11 mouse cellular contexts compared by ENCODE assay signal in genomic region chr10:41293019-41293418, GRCm38 (mm10). TPM values are rescaled to one million over a fixed set of nuclear protein-coding genes. Genes with fewer than 3 reads are reported as not detected.
DNase-seq lines count a peak whose midpoint lies in the region; ATAC-seq lines count a peak whose summit lies in the region.
"Had no signal": no experiment of that assay in that cellular context is flagged by ENCODE, and none has a peak within 500 bp of the region (broad histone marks: within the 10 kb centered on the region; RNA-seq: fewer than 3 reads in every experiment).

No protein-coding gene starts in this region.

- WGBS in embryonic facial prominence, embryonic 11.5 days: 14% methylated on average over 7 of the region's 7 CpGs
- whole genome bisulfite sequencing in midbrain, embryonic 10.5 days: 45% methylated on average over 7 of the region's 7 CpGs

- H3K27me3 ChIP-seq in embryonic facial prominence, embryonic 11.5 days (ENCODE audit: control insufficient read depth, insufficient read depth, low read length): no peaks in the 10 kb centered on the region
- H3K27me3 ChIP-seq in midbrain, embryonic 10.5 days (ENCODE audit: low read depth, poor library complexity, severe bottlenecking): no peaks in the 10 kb centered on the region

- H3K9me3 ChIP-seq in embryonic facial prominence, embryonic 11.5 days (replicated peaks; ENCODE audit: control insufficient read depth, low read length): no peaks in the 10 kb centered on the region
- no peaks in the 10 kb centered on the region for H3K9me3 ChIP-seq in midbrain, embryonic 10.5 days (replicated peaks)

- H3K4me3 ChIP-seq in embryonic facial prominence, embryonic 11.5 days (ENCODE audit: low read depth, low read length): no peak overlapping the region
- H3K4me3 ChIP-seq in midbrain, embryonic 10.5 days: no peak overlapping the region

- peaks cover 2% of the 10 kb centered on the region for H3K4me1 ChIP-seq in embryonic facial prominence, embryonic 11.5 days (ENCODE audit: control insufficient read depth, insufficient read depth, low read length)
- peaks cover 25% of the 10 kb centered on the region for H3K4me1 ChIP-seq in midbrain, embryonic 10.5 days

- no peak overlapping the region for H3K27ac ChIP-seq in embryonic facial prominence, embryonic 11.5 days (replicated peaks; ENCODE audit: low read depth, low read length)
- H3K27ac ChIP-seq in midbrain, embryonic 10.5 days (replicated peaks): no peak overlapping the region
- H3K27ac ChIP-seq: macrophage had no signal

- no peak overlapping the region; the same call in 1 of the 2 replicates for H3K9ac ChIP-seq in embryonic facial prominence, embryonic 11.5 days (replicated peaks; ENCODE audit: low read length)

- no peak for ATAC-seq in embryonic facial prominence, embryonic 11.5 days (replicated peaks; ENCODE audit: insufficient number of reproducible peaks, low FRiP score, low TSS enrichment, low read depth)
- ATAC-seq in cerebellum, adult (ENCODE audit: insufficient number of reproducible peaks, low FRiP score, low TSS enrichment): no peak

- no peak overlapping the region; the same call in none of the 2 replicates for H3K4me2 ChIP-seq in embryonic facial prominence, embryonic 11.5 days (ENCODE audit: low read depth, low read length)

- no peaks in the 10 kb centered on the region for H3K36me3 ChIP-seq in embryonic facial prominence, embryonic 11.5 days (replicated peaks; ENCODE audit: control insufficient read depth, insufficient read depth, low read depth, low read length)
- H3K36me3 ChIP-seq in midbrain, embryonic 10.5 days: no peaks in the 10 kb centered on the region

- peak; percentile 12 for DNase-seq in gastrocnemius, adult 18-20 months (ENCODE audit: low spot score)
- no peak for DNase-seq in gastrocnemius, postnatal 25 days
- DNase-seq in embryonic facial prominence, embryonic 11.5 days (ENCODE audit: low spot score): peak; percentile 74
- DNase-seq in hindlimb bud, embryonic 11.5 days (ENCODE audit: extremely low spot score, low read depth, low spot score): peak; percentile 41
- DNase-seq in lung, postnatal 14 days: peak; percentile 28
- no peak for DNase-seq in midbrain, embryonic 10.5 days (ENCODE audit: low spot score)
- DNase-seq in MN1 (ENCODE audit: low spot score): no peak
- DNase-seq: retina, postnatal 1 day had no signal

RNA-seq across cellular contexts. Expression of gene Fig4, which starts 10.0 kb away (rescaled TPM):
- 1 to 10 TPM; 7.3 to 7.6 TPM for total RNA-seq in gastrocnemius, adult 18-20 months (2021)
- 1 to 10 TPM; 4.9 to 5.8 TPM for total RNA-seq in gastrocnemius, postnatal 25 days (2021)
- 17.8 and 18.3 TPM in 2 replicates for polyA plus RNA-seq in embryonic facial prominence, embryonic 11.5 days (2014; fragmentation: Nextera tagmentation; extraction: Ambion mirVana)
- 16.3 and 21.3 TPM in 2 replicates for polyA plus RNA-seq in midbrain, embryonic 10.5 days (2016; fragmentation: Nextera tagmentation; extraction: Ambion mirVana)

RNA-seq across cellular contexts. Expression of gene Ak9, which starts 10.8 kb away (rescaled TPM):
- total RNA-seq in gastrocnemius, adult 18-20 months (2021): not detected
- total RNA-seq in gastrocnemius, postnatal 25 days (2021): not detected
- polyA plus RNA-seq in embryonic facial prominence, embryonic 11.5 days (2014; fragmentation: Nextera tagmentation; extraction: Ambion mirVana): not detected in 2 replicates
- polyA plus RNA-seq in midbrain, embryonic 10.5 days (2016; fragmentation: Nextera tagmentation; extraction: Ambion mirVana): 0.04 TPM in 2 replicates
- total RNA-seq: heart, postnatal 36 days had no signal

Comparison
In these comparisons a context has a peak if more than half of its experiments do, and no peak if none do; other contexts are left out.
1. DNase-seq: peak in gastrocnemius, adult 18-20 months (single experiment), embryonic facial prominence, embryonic 11.5 days (single experiment), hindlimb bud, embryonic 11.5 days (single experiment) and lung, postnatal 14 days (single experiment); none in gastrocnemius, postnatal 25 days (single experiment), midbrain, embryonic 10.5 days (single experiment) and MN1 (single experiment).